Mouse (Mus musculus): ENCODE measurements at regions not wholly inside any gene's neighbourhood (a gene's known extent, or its start where the extent isn't known, plus 50 kb on each side); places are given as distances from the start of the nearest gene placed in this dataset.

DNA sequence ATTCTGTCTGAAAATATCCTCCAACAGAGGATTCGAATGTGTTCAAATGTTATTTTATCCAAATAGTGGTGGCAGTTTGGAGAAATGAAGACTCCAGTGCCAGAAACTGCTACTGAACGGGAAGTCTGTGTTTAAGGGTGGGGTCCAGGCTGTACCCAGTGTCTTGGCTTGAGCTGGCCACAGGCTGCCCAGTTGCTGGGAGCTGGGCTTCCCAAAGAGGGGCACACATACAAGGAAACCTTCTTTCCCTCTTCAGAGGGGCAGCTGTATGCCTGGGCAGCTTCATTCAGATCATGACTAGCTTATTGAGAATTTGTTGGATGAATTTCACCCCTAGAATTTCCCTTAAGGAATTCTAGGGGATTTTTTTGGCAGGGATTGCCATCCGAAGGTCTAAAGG is 229.8 kb downstream of the Foxa2 start:
- ATAC-seq (ENCODE audit: insufficient number of reproducible peaks, low FRiP score, low TSS enrichment) = no peak

DNA sequence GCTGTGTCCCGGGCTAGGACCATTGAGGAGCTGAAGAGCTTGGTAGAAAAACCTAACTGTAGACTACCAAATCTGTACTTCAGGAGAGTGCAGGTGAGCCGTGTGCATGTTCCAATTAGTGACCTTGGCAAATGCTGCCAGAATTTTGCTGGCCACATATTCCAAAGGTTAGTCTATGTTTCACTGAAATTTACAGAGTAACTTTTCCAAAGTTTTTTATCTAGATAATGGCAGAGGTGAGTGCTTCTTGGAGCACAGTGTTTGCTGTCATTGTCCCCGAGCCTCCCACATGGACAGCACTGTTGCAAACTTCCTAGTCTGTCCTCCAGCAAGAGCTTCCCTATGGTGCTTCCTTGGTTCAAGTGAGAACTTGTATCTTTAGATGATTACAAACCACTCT is 232.5 kb downstream of the Foxa2 start:
- no peak for ATAC-seq (ENCODE audit: insufficient number of reproducible peaks, low FRiP score, low TSS enrichment)

DNA sequence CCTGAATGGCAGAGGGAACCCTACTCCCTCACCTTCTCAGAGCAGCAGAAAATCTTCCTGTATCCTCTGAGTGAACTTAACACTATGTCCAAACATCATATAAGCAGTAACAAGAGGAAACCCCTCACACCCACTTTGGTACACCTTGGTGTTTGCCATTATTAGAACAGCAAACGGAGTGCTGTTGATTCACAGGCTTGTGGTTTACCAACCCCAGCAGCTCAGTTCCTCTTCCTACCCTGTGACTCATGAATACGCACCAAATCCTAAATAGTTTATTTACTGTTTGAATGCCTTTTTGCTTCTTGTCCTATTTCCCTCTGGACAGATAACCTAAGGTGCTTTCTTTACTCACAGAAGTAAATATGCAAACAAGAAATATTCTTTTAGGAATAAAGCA is 233.3 kb downstream of the Foxa2 start:
- no peak for ATAC-seq (ENCODE audit: insufficient number of reproducible peaks, low FRiP score, low TSS enrichment)

DNA sequence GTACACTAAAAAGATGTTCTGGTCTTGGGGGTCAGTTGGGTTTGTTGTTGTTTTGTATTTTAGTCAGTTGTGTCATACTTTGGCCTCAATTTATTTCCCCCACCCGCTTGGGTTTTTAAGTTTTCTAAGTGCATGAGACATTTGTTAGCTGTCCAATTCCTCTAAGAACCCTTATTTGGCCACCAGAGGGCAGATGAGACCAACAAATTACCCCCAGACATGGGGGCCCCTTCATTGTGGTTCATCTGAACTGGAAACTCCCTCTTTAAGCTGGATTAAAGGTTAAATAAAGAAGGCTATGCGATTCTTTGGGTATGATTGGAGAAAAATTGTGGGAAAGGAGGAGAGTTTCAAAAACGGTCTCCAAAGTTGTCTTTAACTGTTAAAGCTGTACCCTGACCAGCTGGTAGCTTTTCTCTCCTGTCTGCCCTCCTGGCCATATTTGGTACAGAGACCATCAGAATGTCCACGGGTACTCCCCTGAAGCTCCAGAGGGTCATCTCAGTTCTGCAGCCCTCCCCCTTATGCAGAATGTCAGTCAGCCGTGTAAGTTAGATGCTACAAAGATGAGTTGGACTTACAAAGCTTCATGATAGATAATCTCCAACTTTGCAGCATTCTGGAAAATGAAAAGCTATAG is 238.6 kb downstream of the Foxa2 start:
- ATAC-seq (ENCODE audit: insufficient number of reproducible peaks, low FRiP score, low TSS enrichment) = no peak

DNA sequence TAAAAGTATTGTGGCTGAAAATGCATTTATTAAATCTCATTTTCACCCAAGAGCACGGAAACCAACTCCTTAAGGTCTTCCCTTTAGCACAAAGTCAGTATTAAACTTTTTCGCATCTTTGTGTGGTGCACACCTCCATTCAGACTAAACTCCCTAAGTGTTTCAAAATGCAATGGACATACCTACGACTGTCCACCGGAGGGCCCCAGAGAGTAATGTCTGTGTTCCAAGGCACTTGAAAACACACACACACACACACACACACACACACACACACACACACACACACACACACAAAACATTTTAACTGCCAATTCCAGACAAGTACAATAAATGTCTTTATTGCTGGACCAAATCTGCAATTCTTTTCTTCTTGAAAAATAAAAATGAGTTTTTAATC is 243.7 kb downstream of the Foxa2 start:
- no peak for ATAC-seq (ENCODE audit: insufficient number of reproducible peaks, low FRiP score, low TSS enrichment)

DNA sequence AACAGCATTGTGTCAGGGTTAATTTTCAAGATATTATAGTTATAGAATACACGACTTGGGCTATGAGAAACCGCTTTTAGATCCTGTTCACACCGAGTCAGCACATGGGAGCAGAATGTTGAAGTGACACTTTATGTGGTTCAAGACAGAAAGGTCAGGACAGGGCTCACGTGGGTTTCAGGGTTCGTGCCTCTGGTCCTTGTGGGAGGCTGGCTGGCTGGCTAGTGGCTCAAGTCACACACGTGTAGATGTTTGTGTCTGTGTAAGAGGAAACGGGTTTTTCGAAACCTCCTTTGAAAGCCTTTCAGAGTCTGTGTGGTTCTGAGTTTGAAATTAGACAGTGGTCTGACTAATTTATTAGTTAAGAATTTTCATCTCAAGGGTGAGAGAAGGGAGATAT is 255.3 kb downstream of the Foxa2 start:
- ATAC-seq (ENCODE audit: insufficient number of reproducible peaks, low FRiP score, low TSS enrichment) = no peak

DNA sequence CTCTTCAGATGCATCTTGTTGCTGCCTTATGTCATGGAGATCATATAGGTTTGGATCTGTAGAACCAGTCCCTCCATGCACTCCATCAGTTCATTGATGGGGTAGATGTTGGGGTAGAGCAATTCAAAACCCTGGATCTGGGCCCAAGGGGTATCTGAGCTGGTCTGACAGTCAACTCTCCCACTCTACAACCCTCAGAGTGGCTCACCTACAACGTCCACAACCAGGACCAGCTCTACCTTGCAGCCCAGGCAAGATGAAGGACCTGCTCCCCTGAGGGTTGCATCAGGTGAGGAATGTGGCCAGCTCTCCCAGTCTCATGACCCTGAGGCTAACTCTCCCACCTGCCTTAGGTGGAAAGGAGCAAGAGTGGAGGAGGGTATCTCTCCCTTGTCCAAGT is 256.9 kb downstream of the Foxa2 start:
- ATAC-seq (ENCODE audit: insufficient number of reproducible peaks, low FRiP score, low TSS enrichment) = no peak

DNA sequence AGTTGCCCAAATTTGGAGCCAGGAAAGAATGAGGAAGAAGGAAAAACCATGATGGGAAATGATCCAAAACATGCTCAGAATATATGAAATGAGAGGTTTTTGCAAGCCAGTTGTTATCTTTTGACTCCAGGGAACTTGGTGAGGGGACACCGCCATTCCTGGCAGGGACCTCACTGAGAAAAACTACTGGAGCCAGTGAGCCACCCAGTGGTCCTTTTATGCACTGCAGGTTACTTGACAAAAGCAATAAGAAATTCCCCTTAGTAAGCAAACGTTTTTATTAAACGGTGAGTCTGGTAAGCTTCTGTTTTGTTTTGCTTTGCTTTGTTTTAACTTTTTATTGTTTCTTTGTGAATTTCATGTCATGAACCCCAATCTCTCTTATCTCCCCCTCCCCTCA is 257.5 kb downstream of the Foxa2 start:
- no peak for ATAC-seq (ENCODE audit: insufficient number of reproducible peaks, low FRiP score, low TSS enrichment)

DNA sequence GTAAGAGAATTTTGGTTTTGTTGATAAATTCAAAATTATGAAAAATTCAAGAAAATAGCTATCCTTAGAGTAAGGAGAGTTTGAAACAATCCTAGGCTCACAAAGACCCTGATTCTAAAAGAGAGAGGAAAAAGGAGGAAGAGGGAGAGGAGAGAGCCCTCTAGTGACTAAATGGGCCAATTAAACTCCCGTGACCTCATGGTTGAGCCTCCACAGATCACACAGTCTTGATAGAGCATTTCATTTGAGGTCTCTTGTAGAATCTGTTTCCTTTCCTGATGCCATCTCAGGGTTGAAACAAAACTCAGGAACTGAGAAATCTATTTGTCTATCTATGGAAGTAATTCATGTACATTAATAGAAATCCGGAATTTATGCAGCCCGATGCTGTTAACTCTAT is 258.8 kb downstream of the Foxa2 start:
- ATAC-seq (ENCODE audit: insufficient number of reproducible peaks, low FRiP score, low TSS enrichment) = no peak

DNA sequence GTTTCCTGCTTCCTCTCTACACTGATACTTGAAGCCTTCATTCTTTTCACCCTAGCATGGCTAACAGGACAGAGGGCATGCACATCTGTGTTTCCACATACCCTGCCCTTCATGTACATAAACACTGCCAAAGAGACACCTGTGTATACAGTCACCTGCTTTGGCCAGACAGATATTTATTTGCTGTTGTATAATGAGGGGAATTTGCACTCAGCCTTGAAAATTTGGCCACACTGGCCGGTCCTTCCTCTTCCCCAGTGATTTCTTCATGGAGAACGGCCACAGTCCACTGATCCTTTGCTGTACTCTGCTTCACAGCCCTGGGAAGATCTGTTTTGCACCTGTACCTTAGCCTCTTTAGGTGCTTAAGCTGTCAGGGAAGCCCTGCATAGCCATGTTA is 264.3 kb downstream of the Foxa2 start:
- ATAC-seq (ENCODE audit: insufficient number of reproducible peaks, low FRiP score, low TSS enrichment) = no peak

DNA sequence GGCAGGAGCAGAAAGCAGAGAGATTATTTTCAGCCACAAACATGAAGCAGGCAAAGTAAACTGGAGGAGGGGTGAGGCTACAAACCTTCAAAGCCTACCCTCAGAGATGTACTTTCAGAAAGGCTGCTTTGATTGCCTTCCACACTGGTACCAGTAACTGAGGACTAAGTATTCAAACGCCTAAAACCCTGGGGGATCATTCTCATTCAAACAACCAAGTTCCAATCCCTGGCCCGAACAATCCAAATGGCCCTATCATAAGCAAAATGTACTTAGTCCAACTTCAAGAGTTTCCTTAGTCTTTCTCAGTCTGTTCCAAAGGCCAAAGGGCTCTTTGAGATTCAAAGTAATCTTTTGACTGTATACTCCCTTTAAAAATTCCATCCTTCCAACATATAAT is 270.5 kb downstream of the Foxa2 start:
- ATAC-seq (ENCODE audit: insufficient number of reproducible peaks, low FRiP score, low TSS enrichment) = no peak

DNA sequence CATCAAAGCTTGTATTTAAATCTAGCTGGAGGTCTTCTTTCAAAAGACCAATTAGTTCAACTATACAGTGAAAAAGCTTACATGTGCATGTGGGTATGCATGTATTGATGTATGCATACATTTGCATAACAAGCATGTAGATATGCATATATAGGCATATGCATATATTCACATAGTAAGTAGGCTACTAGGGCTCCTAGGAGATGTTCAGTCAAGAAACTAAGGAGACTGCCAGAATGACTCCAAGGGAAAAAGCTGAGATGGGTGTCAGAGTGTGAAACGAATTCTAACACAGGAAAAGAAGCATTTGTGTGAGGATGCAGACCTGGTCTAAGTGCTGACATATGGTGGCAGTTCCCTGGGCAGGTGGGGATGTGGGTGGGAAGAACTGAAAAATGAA is 274.2 kb downstream of the Foxa2 start:
- ATAC-seq (ENCODE audit: insufficient number of reproducible peaks, low FRiP score, low TSS enrichment) = no peak

DNA sequence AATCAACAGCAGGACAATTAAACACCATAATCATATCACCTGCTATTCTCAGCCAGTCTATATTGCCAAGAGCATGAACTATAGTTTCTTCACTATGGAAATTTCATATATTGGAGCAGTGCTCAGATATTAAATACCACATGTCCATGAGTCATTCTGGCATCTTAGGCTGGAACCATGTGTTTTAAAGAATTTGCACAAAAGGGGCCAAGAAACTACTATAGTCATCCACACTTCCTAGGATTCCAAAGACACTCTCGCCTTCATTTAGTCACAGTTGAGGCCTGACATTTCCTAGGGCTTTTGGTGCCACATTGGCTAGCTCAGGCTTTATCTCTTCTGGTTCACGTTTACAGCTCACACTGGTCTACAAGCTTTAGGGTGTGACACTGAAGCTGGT is 293.7 kb downstream of the Foxa2 start:
- ATAC-seq (ENCODE audit: insufficient number of reproducible peaks, low FRiP score, low TSS enrichment) = no peak

DNA sequence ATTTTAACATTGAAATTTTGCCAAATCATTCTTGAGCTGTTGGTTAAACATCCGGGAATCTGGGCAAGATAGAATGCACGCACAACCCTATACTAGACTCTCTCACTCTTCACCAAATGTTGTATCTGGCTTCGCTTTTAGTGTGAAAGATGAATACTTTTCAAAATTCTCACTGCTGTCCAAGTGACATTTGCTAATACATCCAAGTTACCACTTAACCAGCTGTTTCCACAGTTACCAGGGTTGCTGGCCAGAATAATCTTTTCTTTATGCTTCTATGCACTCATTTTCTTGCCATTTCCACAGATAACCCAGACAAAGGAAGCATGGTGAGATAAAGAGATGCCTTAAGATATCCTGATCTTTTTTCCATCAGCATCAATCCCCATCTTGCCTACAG is 294.9 kb downstream of the Foxa2 start:
- no peak for ATAC-seq (ENCODE audit: insufficient number of reproducible peaks, low FRiP score, low TSS enrichment)

DNA sequence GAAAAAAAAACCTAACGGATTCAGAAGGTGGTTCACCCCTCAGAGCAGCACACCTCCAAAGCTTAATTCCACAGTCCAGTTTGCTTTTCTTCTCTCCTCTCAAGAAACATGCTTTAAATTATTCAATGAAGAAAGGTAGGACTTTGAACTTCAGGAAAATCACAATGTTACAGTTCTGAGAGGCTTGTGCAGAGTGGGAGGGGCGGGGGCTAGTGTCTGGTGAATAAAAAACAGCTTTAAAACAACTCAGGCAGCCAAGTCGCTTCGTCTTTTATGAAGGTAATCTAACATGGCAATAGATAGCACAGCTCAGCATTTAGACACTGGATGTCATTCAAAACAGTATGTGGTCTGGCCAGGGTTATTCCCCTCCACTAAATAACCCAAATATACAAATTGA is 298.8 kb downstream of the Foxa2 start:
- ATAC-seq (ENCODE audit: insufficient number of reproducible peaks, low FRiP score, low TSS enrichment) = no peak

DNA sequence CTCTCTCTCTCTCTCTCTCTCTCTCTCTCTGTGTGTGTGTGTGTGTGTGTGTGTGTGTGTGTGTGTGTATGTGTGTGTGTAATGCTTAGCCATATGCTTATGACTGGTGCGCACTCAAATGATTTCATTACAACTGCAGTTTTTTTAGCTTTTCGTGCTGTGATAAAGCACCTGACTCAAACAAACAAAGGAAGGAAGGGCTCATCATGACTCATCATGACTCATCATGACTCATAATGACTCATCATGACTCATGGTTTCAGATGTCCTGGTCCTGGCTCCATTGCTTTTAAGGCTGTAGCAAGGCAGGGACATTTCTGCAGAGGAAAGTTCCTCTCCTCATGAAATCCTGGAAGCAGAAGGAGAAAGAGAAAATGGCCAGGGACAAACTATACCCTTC is 302.9 kb downstream of the Foxa2 start:
- no peak for ATAC-seq (ENCODE audit: insufficient number of reproducible peaks, low FRiP score, low TSS enrichment)

DNA sequence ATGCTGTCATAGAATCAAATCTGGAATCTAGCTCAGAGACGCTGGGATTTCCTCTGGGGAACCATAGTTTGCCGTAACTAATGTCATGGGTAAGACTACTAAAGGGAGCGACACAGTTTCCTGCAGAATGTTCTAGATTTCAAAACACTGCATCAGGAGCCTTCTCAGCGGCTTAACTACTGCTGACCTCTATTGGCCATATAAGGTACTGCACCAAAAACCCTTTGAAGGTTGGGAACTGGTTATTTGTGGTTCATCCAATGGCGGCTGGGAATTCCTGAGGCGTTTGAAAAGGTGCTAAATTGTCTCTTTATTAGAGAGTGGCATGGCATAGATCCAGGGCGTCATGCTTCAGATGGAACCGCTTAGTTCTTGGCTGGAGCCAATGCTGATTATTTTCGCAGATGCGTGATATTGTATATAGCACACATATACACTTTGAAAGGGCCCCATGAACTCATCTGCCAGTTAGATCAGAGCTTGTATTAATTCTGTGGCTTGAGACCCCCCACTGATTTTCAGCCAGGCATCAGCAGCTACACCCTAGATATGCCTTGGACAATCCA is 308.4 kb downstream of the Foxa2 start:
- ATAC-seq (ENCODE audit: insufficient number of reproducible peaks, low FRiP score, low TSS enrichment) = peak; percentile 67

DNA sequence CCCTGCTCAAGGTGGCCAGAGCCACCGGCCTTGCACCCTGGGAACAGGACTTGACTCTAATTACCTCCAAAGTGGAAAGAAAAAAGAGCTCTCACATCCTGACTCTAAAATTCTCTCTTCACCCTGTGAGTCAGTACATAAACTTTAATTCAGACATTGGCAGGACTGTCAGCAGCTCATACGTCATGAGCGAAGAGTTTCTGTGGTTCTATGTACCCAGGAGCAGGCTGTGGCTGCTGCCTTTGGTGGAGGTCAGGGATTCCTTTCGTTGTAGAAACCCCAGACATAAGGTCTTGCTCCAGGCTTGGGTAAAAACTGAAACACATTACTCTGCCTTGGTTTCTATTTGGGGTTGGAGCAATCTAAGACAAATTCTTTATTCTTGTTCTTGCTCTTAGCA is 319.4 kb downstream of the Foxa2 start:
- no peak for ATAC-seq (ENCODE audit: insufficient number of reproducible peaks, low FRiP score, low TSS enrichment)

DNA sequence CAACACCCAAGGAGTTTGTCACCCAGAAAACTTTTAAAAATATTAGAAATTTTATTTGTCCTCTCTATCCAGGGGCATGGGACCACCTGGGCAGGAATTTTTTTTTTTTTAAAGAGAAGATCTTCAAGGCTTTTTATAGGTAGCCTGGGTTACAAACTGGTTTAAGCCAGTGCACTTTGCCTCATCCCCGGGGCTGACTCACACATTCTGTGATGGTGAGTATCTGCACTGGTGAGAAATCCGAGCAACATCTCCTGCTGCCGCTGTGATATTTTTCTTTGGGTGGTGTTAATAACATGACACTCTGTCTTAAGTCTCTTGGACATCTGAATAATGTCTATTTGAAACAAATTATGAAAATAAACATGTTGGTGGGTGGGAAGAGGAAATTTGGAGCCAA is 327.8 kb downstream of the Foxa2 start:
- no peak for ATAC-seq (ENCODE audit: insufficient number of reproducible peaks, low FRiP score, low TSS enrichment)

DNA sequence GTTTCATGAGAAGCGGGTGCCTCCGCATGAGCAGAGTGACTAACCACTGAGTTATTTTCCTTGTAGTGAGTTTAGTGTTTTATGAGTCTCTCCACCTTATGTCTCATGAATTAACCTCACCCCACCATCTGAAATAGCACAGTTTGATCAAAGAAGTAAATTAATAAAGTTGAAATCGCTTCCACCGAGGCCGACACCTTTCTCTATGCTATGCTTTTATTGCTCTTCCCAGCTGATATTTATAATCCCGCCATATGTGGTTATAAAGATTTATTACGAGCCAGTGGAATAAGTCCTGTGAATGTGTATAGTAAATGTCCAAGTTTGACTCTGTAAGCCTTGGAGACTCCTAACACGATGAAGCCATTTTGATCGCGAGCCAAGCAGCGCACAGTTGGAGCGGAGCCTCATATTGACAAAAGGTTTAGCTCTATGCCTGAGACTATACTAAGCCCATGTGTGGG is 329.3 kb downstream of the Foxa2 start:
- no peak for ATAC-seq (ENCODE audit: insufficient number of reproducible peaks, low FRiP score, low TSS enrichment)

DNA sequence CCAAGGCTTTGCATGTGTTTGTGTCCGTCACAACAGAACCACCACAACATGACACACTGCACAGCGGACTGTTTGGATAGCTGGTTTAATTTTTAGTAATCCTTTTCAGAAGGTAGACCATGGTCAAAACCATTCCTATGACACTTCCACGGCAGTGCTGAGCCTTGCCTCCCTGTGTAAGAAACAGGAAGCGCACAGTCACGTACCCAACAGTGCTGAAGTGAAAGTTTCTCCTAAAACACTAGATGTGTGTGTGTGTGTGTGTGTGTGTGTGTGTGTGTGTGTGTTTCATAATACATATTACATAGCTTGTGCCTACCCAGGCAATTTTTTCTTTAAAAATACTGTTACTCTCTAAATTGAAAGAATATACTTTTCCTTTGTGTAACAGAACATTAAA is 331.0 kb downstream of the Foxa2 start:
- ATAC-seq (ENCODE audit: insufficient number of reproducible peaks, low FRiP score, low TSS enrichment) = no peak

DNA sequence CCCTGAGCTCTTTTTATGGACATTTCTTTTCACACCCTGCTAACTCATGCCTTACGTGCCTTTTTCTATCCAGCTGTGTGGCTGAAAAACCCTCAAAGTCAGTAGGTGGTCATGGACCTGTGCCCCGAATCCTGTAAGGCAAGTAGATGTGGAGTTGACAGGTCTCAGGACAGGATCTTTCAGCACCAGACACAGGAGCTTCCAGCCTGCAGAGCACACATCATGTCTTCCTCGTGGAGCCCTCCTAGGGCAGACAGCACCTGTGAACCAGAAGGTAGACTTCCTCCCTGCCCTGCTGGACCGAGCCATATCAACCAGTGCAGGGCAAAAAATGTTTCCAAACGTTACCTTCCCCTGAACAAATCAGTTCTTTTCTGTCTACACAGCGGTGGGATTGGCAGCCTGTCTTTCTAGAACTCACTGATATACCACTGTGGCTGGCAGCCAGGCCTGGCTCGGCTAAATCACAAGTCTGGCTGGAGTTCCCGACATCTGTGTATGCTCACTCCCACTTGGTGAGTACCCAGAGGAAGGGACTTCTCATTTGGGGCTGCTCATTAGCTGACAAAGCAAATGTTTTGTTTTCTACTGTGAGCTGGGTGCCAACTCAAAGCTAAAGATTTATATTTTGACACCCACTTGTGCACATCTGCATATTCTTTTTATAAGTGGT is 336.0 kb downstream of the Foxa2 start:
- no peak for ATAC-seq (ENCODE audit: insufficient number of reproducible peaks, low FRiP score, low TSS enrichment)
